Mouse (Mus musculus) lung, adult 10 weeks (tissue): ENCODE data around the gene Pitx1. TPM values are rescaled to one million over a fixed set of nuclear protein-coding genes. Genes with fewer than 3 reads are reported as not detected.

Experiments used
- polyA plus RNA-seq: library from polyadenylated mRNA; stranded (reverse); fragments of 350-450 nt; fragmentation: Illumina TruSeq; extraction: RNeasy Lipid Tissue Mini Kit (QIAGEN cat#74804); gene quantifications from one replicate; pipeline ENCODE4 v1.2.3, GENCODE M21; 2014; ENCODE audit warnings: low read depth, low replicate concordance; ENCODE audit not compliant: insufficient read depth

Gene Pitx1
- not detected for polyA plus RNA-seq

GRCm38 (mm10) chr13:55836142-55836625, at the start of gene Pitx1:
Gene Pitx1, minus strand, starts transcription at chr13:55836192.

DNA sequence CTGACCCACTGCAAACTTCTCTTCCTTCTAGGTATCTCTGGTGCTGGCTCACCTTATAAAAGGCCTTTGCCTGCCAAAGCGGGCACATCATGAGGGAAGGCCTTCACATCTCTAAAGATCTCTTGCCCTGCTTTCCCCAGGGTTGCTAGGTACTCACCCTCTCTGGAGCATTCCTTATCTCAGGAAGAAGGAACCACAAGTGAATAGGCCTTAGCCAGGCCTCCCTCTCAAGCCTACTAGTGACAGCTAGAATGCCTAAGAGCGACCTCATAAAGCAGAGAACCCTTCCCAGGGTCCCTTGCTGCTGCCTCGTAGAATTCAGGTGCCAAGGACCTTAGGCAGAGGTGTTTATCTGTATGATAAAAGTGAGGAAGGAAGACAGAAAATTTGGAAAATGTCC, 51.7 kb downstream of the Pitx1 start, which contains the start of gene Catsper3:
TSS of gene Catsper3 (plus strand) at position 301 of the 400 bp plus-strand sequence.

Other genes with a start within 250 kb of the Pitx1 start
- 12.9 TPM for gene B4galt7, start 236.3 kb downstream of the Pitx1 start, polyA plus RNA-seq
- 28.7 TPM for gene Caml, start 213.2 kb downstream of the Pitx1 start, polyA plus RNA-seq
- gene Ddx46, start 201.2 kb downstream of the Pitx1 start, polyA plus RNA-seq, result 12.5 TPM
- gene B230219D22Rik, start 143.1 kb downstream of the Pitx1 start, polyA plus RNA-seq, result 31.7 TPM
- gene Txndc15, start 121.5 kb downstream of the Pitx1 start, polyA plus RNA-seq, result 49.7 TPM
- gene Pcbd2, start 108.8 kb downstream of the Pitx1 start, polyA plus RNA-seq, result 52.6 TPM
- not detected for gene Catsper3, start 51.6 kb downstream of the Pitx1 start, polyA plus RNA-seq